Mouse (Mus musculus): Measurements from ENCODE around the gene Zfp599.

DNA sequence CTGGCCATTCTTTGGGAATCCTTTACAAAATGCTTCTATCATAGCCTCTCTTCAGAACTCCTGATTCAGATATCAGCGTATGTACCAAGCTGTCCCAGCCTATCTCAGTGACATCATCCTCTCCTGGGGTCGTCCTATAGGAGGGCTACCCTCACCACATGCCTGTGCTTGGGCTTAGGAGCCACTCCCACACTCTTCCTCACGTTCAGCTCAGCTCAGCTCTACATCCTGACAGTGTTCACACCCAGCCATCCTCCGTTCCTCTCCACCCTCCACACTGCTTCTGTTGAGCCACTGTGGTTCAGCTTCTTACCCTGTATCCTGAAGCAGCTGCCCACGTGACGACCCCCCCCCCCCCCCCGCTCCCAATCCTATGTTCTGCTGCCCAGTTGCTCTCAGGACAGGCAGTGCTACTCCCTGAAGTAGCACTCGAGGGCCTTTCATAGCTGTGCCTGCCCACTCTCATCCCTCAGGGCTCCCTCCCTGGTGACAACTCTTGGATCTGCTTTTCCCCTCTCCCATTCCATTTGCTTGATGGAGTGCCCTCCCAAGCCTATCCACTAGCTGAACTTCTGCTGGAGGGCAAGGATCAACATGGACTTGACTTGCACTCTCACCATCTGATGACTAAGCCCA, 41.7 kb downstream of the Zfp599 start:
- no peak for TF ChIP-seq E2F4 (IDR thresholded peaks at IDR 0.05; ENCODE audit: insufficient read depth)
- no peak for TF ChIP-seq POLR2A (IDR thresholded peaks at IDR 0.05; ENCODE audit: insufficient read length, low read depth)
- no peak for TF ChIP-seq MAX (IDR thresholded peaks at IDR 0.05; ENCODE audit: low read depth)
